Mouse (Mus musculus) myocyte (in vitro differentiated cells): ENCODE results near the gene Trpc4ap. TPM values are rescaled to one million over a fixed set of nuclear protein-coding genes. Genes with fewer than 3 reads are reported as not detected.
A peak's percentile ranks its signal among the peaks of the same experiment; 100 is the strongest.

Experiments used
- H3K27me3 ChIP-seq: one replicate; pipeline ENCODE4 v1.6.1; 2011; ENCODE audit not compliant: control insufficient read depth, insufficient read depth, insufficient read length
- H3K36me3 ChIP-seq: one replicate; pipeline ENCODE4 v1.6.1; 2011; ENCODE audit not compliant: control insufficient read depth, insufficient read depth
- H3K4me2 ChIP-seq: one replicate; pipeline ENCODE4 v1.6.1; 2011; ENCODE audit warnings: low read depth, control low read depth
- H3K4me3 ChIP-seq: one replicate; pipeline ENCODE4 v1.5.1; 2011; ENCODE audit warnings: mild to moderate bottlenecking, control low read depth, moderate library complexity
- H3K79me2 ChIP-seq: one replicate; pipeline ENCODE4 v1.6.1; 2011; ENCODE audit not compliant: control insufficient read depth, insufficient read depth
- H3ac ChIP-seq: one replicate; pipeline ENCODE4 v1.6.1; 2011; ENCODE audit not compliant: control insufficient read depth, insufficient read length
- CEBPB ChIP-seq: IDR thresholded peaks from 2 replicates; pipeline ENCODE4 v1.6.1; 2011; ENCODE audit warnings: mild to moderate bottlenecking, moderate library complexity; ENCODE audit not compliant: poor library complexity, insufficient read depth, severe bottlenecking
- E2F4 ChIP-seq: IDR thresholded peaks from one replicate; pipeline ENCODE4 v1.6.1; 2011; ENCODE audit warnings: mild to moderate bottlenecking, control low read depth, moderate library complexity; ENCODE audit not compliant: insufficient read depth
- MAX ChIP-seq: IDR thresholded peaks from one replicate; pipeline ENCODE4 v1.6.1; 2011; ENCODE audit warnings: low read depth, mild to moderate bottlenecking, control low read depth
- MYOD1 ChIP-seq, 3 experiments: IDR thresholded peaks; one replicate each; pipeline ENCODE4 v1.6.1; 2011; ENCODE audit warnings: control low read depth in 2 of 3, low read depth in 2 of 3, mild to moderate bottlenecking in 2 of 3, moderate library complexity in 1 of 3; ENCODE audit not compliant: insufficient read length in 2 of 3, control insufficient read depth in 1 of 3
- MYOG ChIP-seq, 3 experiments: IDR thresholded peaks; one replicate each; pipeline ENCODE4 v1.6.1; 2011; ENCODE audit warnings: control low read depth in 2 of 3, low read depth in 2 of 3, mild to moderate bottlenecking in 2 of 3; ENCODE audit not compliant: insufficient read length in 2 of 3, control insufficient read depth in 1 of 3, insufficient read depth in 1 of 3
- POLR2A ChIP-seq: IDR thresholded peaks from one replicate; pipeline ENCODE4 v1.6.1; 2011; ENCODE audit warnings: low read depth, mild to moderate bottlenecking, control low read depth, moderate library complexity; ENCODE audit not compliant: insufficient read length
- POLR2AphosphoS2 ChIP-seq: IDR thresholded peaks from one replicate; pipeline ENCODE4 v1.6.1; 2011; ENCODE audit warnings: low read depth, control low read depth; ENCODE audit not compliant: insufficient read length
- REST ChIP-seq: IDR thresholded peaks from one replicate; pipeline ENCODE4 v1.6.1; 2011; ENCODE audit warnings: mild to moderate bottlenecking, control low read depth, moderate library complexity; ENCODE audit not compliant: insufficient read depth, insufficient read length
- SRF ChIP-seq: IDR thresholded peaks from one replicate; pipeline ENCODE4 v1.6.1; 2011; ENCODE audit warnings: low read depth; ENCODE audit not compliant: control insufficient read depth, insufficient read length
- TCF12 ChIP-seq: IDR thresholded peaks from one replicate; pipeline ENCODE4 v1.6.1; 2011; ENCODE audit warnings: mild to moderate bottlenecking, control low read depth; ENCODE audit not compliant: poor library complexity, insufficient read depth, severe bottlenecking
- TCF3 ChIP-seq: IDR thresholded peaks from one replicate; pipeline ENCODE4 v1.6.1; 2011; ENCODE audit warnings: low read depth, control low read depth; ENCODE audit not compliant: insufficient read length
- USF1 ChIP-seq: IDR thresholded peaks from one replicate; pipeline ENCODE4 v1.6.1; 2011; ENCODE audit warnings: low read depth, mild to moderate bottlenecking, control low read depth, moderate library complexity
- polyA plus RNA-seq: library from polyadenylated mRNA; unstranded; fragments of >200 nt; fragmentation: generic; extraction: Trizol; gene quantifications from one replicate; pipeline ENCODE4 v1.2.1, GENCODE M21; 2012; ENCODE audit warnings: missing spikeins

Gene Trpc4ap
- polyA plus RNA-seq, 1 experiment = 89.0 TPM

GRCm38 (mm10) chr2:155694564-155694963, 2.4 kb upstream of the Trpc4ap start:
- Histone ChIP-seq H3K79me2 (peaks cover 23% of the 10 kb centered on the region), H3K4me3 (no peak overlapping the region), H3K27me3 (no peaks in the 10 kb centered on the region), H3K4me2 (no peak overlapping the region), H3ac (no peak overlapping the region), H3K36me3 (no peaks in the 10 kb centered on the region)
- no peak for TF ChIP-seq MAX
- no peak for TF ChIP-seq E2F4
- no peak for TF ChIP-seq MYOG (IDR thresholded peaks at IDR 0.05; ENCODE audit: control insufficient read depth in 1 of 3, insufficient read depth in 1 of 3, insufficient read length in 2 of 3, low read depth in 2 of 3)
- TF ChIP-seq POLR2A = no peak
- no peak for TF ChIP-seq TCF12
- no peak for TF ChIP-seq MYOD1 (IDR thresholded peaks at IDR 0.05; ENCODE audit: control insufficient read depth in 1 of 3, insufficient read length in 2 of 3, low read depth in 2 of 3)
- TF ChIP-seq POLR2AphosphoS2 = no peak
- TF ChIP-seq SRF = no peak
- TF ChIP-seq CEBPB = no peak
- TF ChIP-seq REST = no peak
- TF ChIP-seq TCF3 = no peak
- no peak for TF ChIP-seq USF1

GRCm38 (mm10) chr2:155693136-155693535, 952 bp upstream of the Trpc4ap start:
- Histone ChIP-seq H3K27me3 (no peaks in the 10 kb centered on the region), H3K4me2 (no peak overlapping the region), H3K4me3 (no peak overlapping the region), H3K36me3 (no peaks in the 10 kb centered on the region), H3K79me2 (peaks cover 37% of the 10 kb centered on the region), H3ac (no peak overlapping the region)
- TF ChIP-seq TCF3 (no peak), MYOG (IDR thresholded peaks at IDR 0.05; ENCODE audit: control insufficient read depth in 1 of 3, insufficient read depth in 1 of 3, insufficient read length in 2 of 3, low read depth in 2 of 3) (no peak), E2F4 (no peak), POLR2AphosphoS2 (no peak), USF1 (no peak), POLR2A (no peak), SRF (no peak), TCF12 (no peak), REST (no peak), MYOD1 (IDR thresholded peaks at IDR 0.05; ENCODE audit: control insufficient read depth in 1 of 3, insufficient read length in 2 of 3, low read depth in 2 of 3) (no peak), CEBPB (no peak), MAX (no peak)

GRCm38 (mm10) chr2:155691336-155691722, 855 bp downstream of the Trpc4ap start:
- Histone ChIP-seq H3K4me3 (peak overlapping the region; percentile 51), H3K79me2 (peaks cover 53% of the 10 kb centered on the region), H3ac (peak overlapping the region; percentile 89), H3K27me3 (no peaks in the 10 kb centered on the region), H3K36me3 (no peaks in the 10 kb centered on the region), H3K4me2 (peak overlapping the region; percentile 88)
- TF ChIP-seq TCF12 (no peak), POLR2AphosphoS2 (no peak), USF1 (no peak), POLR2A (no peak), REST (no peak), CEBPB (no peak), MYOD1 (IDR thresholded peaks at IDR 0.05; ENCODE audit: control insufficient read depth in 1 of 3, insufficient read length in 2 of 3, low read depth in 2 of 3) (no peak)

- Histone ChIP-seq H3K27me3 (no peaks in the 10 kb centered on the region), H3ac (no peak overlapping the region), H3K36me3 (no peaks in the 10 kb centered on the region), H3K4me3 (no peak overlapping the region), H3K79me2 (peaks cover 68% of the 10 kb centered on the region), H3K4me2 (peak overlapping the region; percentile 48)
- TF ChIP-seq MYOG (IDR thresholded peaks at IDR 0.05; ENCODE audit: control insufficient read depth in 1 of 3, insufficient read depth in 1 of 3, insufficient read length in 2 of 3, low read depth in 2 of 3) (no peak), MAX (no peak), TCF12 (no peak), CEBPB (no peak), MYOD1 (IDR thresholded peaks at IDR 0.05; ENCODE audit: control insufficient read depth in 1 of 3, insufficient read length in 2 of 3, low read depth in 2 of 3) (no peak), POLR2AphosphoS2 (no peak), REST (no peak), E2F4 (no peak), TCF3 (no peak), USF1 (no peak), POLR2A (no peak)
Observed at GRCm38 (mm10) chr2:155689211-155689610, 3.0 kb downstream of the Trpc4ap start.

GRCm38 (mm10) chr2:155687746-155688145, 4.4 kb downstream of the Trpc4ap start:
- no peak overlapping the region for H3K4me3 ChIP-seq
- no peaks in the 10 kb centered on the region for H3K27me3 ChIP-seq
- TF ChIP-seq USF1 = no peak
- no peak for TF ChIP-seq SRF
- TF ChIP-seq CEBPB = no peak
- no peak for TF ChIP-seq TCF12
- no peak for TF ChIP-seq E2F4
- TF ChIP-seq TCF3 = no peak
- TF ChIP-seq POLR2A = no peak
- no peak for TF ChIP-seq MYOD1 (IDR thresholded peaks at IDR 0.05; ENCODE audit: control insufficient read depth in 1 of 3, insufficient read length in 2 of 3, low read depth in 2 of 3)
- H3K79me2 ChIP-seq = peaks cover 83% of the 10 kb centered on the region
- no peak overlapping the region for H3K4me2 ChIP-seq
- H3ac ChIP-seq = no peak overlapping the region
- H3K36me3 ChIP-seq = no peaks in the 10 kb centered on the region
